Mouse (Mus musculus) right cerebral cortex, postnatal 25 days (tissue): ENCODE results near the gene Orai3.
"Not testable (repeated sequence)": the region's sequence is repeated elsewhere in the genome, so short reads cannot be mapped to it uniquely, and the experiment has no call there.

Experiments
- DNase-seq: peaks from one replicate; pipeline ENCODE4 v3.0.0; 2022

The Orai3 gene

GRCm38 (mm10) chr7:127769651-127770038 is at the start of gene Orai3:
Gene Orai3, plus strand, starts transcription at chr7:127769815.
- peak; percentile 86 for DNase-seq

GRCm38 (mm10) chr7:127725490-127725889 is 44.1 kb upstream of the Orai3 start:
- DNase-seq = no peak

- no peak for DNase-seq
These were observed 43.7 kb upstream of the Orai3 start for GRCm38 (mm10) chr7:127725924-127726323.

GRCm38 (mm10) chr7:127727898-127728297 is 41.7 kb upstream of the Orai3 start:
- DNase-seq = no peak

- no peak for DNase-seq
These were observed 39.4 kb upstream of the Orai3 start for GRCm38 (mm10) chr7:127730170-127730569.

GRCm38 (mm10) chr7:127732066-127732465 is 37.5 kb upstream of the Orai3 start, which contains the start of gene Ctf2:
Gene Ctf2, minus strand, starts transcription at chr7:127732166.
- DNase-seq = not testable (repeated sequence)

- DNase-seq = peak; percentile 65
These were observed 25.1 kb upstream of the Orai3 start, which contains the start of gene Fbxl19 for GRCm38 (mm10) chr7:127744366-127745045. Gene Fbxl19, plus strand, starts transcription at chr7:127744543.

- DNase-seq = peak; percentile 92
These were observed 24.4 kb upstream of the Orai3 start for GRCm38 (mm10) chr7:127745251-127745651.

- DNase-seq = peak; percentile 96
These were observed 23.7 kb upstream of the Orai3 start for GRCm38 (mm10) chr7:127745652-127746493.

- DNase-seq = no peak
These were observed 22.8 kb upstream of the Orai3 start for GRCm38 (mm10) chr7:127746494-127747491.

GRCm38 (mm10) chr7:127747559-127748234 is 21.9 kb upstream of the Orai3 start:
- no peak for DNase-seq

- no peak for DNase-seq
These were observed 21.4 kb upstream of the Orai3 start for GRCm38 (mm10) chr7:127748235-127748560.

GRCm38 (mm10) chr7:127750131-127751127 is 19.2 kb upstream of the Orai3 start:
- no peak for DNase-seq

- DNase-seq = no peak
These were observed 18.0 kb upstream of the Orai3 start for GRCm38 (mm10) chr7:127751619-127752018.

GRCm38 (mm10) chr7:127752069-127752468 is 17.5 kb upstream of the Orai3 start:
- no peak for DNase-seq

GRCm38 (mm10) chr7:127753158-127753557 is 16.5 kb upstream of the Orai3 start:
- no peak for DNase-seq

- no peak for DNase-seq
These were observed 15.9 kb upstream of the Orai3 start for GRCm38 (mm10) chr7:127753741-127754140.

- DNase-seq = no peak
These were observed 9.9 kb upstream of the Orai3 start for GRCm38 (mm10) chr7:127759716-127760115.

GRCm38 (mm10) chr7:127760478-127760877 is 9.1 kb upstream of the Orai3 start:
- DNase-seq = no peak

- DNase-seq = no peak
These were observed 8.6 kb upstream of the Orai3 start for GRCm38 (mm10) chr7:127761026-127761425.

- DNase-seq = no peak
These were observed 6.0 kb upstream of the Orai3 start for GRCm38 (mm10) chr7:127763642-127764041.
